Mouse (Mus musculus) cerebellum, postnatal 10 days (tissue): ENCODE data around the gene Cldn15.
"Not testable (repeated sequence)": the region's sequence is repeated elsewhere in the genome, so short reads cannot be mapped to it uniquely, and the experiment has no call there.

Experiments used
- DNase-seq, 2 experiments: peaks; one replicate each; pipeline ENCODE4 v3.0.0; 2021; ENCODE audit warnings: mixed read lengths in 2 of 2

Gene Cldn15

GRCm38 (mm10) chr5:136966331-136966730 lies at the start of gene Cldn15:
Gene Cldn15 (plus strand): TSS chr5:136966616.
- DNase-seq: no peak

- no peak for DNase-seq
These were observed 48.7 kb upstream of the Cldn15 start for GRCm38 (mm10) chr5:136917613-136918242.

- DNase-seq: peak; percentile 85 to 87
These were observed 47.6 kb upstream of the Cldn15 start for GRCm38 (mm10) chr5:136918655-136919472.

- DNase-seq: peak; percentile 34
These were observed 46.7 kb upstream of the Cldn15 start for GRCm38 (mm10) chr5:136919546-136920301.

GRCm38 (mm10) chr5:136922830-136923229 lies 43.6 kb upstream of the Cldn15 start:
- no peak for DNase-seq

GRCm38 (mm10) chr5:136923751-136924478 lies 42.5 kb upstream of the Cldn15 start:
- DNase-seq: no peak

GRCm38 (mm10) chr5:136929073-136929472 lies 37.3 kb upstream of the Cldn15 start:
- DNase-seq: peak; percentile 92 to 95

GRCm38 (mm10) chr5:136931896-136932295 lies 34.5 kb upstream of the Cldn15 start:
- DNase-seq: no peak

- DNase-seq: no peak
These were observed 33.5 kb upstream of the Cldn15 start for GRCm38 (mm10) chr5:136932956-136933355.

GRCm38 (mm10) chr5:136933930-136934329 lies 32.5 kb upstream of the Cldn15 start:
- no peak for DNase-seq

GRCm38 (mm10) chr5:136935905-136936695 lies 30.3 kb upstream of the Cldn15 start:
- DNase-seq: no peak

- no peak for DNase-seq
These were observed 29.7 kb upstream of the Cldn15 start for GRCm38 (mm10) chr5:136936750-136937149.

GRCm38 (mm10) chr5:136937621-136938020 lies 28.8 kb upstream of the Cldn15 start:
- no peak for DNase-seq

- DNase-seq: peak in 1 of 2 experiments; percentile 35
These were observed 27.1 kb upstream of the Cldn15 start for GRCm38 (mm10) chr5:136939284-136939683.

- DNase-seq: not testable (repeated sequence)
These were observed 26.4 kb upstream of the Cldn15 start for GRCm38 (mm10) chr5:136940029-136940428.

GRCm38 (mm10) chr5:136940845-136941560 lies 25.4 kb upstream of the Cldn15 start:
- DNase-seq: no peak

- DNase-seq: no peak
These were observed 23.6 kb upstream of the Cldn15 start for GRCm38 (mm10) chr5:136942781-136943180.

- DNase-seq: no peak
These were observed 23.0 kb upstream of the Cldn15 start for GRCm38 (mm10) chr5:136943382-136943781.

GRCm38 (mm10) chr5:136945084-136945483 lies 21.3 kb upstream of the Cldn15 start:
- DNase-seq: no peak

- no peak for DNase-seq
These were observed 18.5 kb upstream of the Cldn15 start for GRCm38 (mm10) chr5:136947874-136948273.
